Mouse (Mus musculus) stomach, postnatal 0 days (tissue): Measurements from ENCODE around the gene Tnnt2.

Experiments used
- CTCF ChIP-seq: IDR thresholded peaks from 2 replicates; pipeline ENCODE4 v1.5.1; 2016; ENCODE audit warnings: antibody characterized with exemption, low read depth, mild to moderate bottlenecking, moderate library complexity
- EP300 ChIP-seq: optimal IDR thresholded peaks from 2 replicates; pipeline ENCODE3; 2016; ENCODE audit warnings: antibody characterized with exemption

GRCm38 (mm10) chr1:135820736-135821364 lies 15.3 kb upstream of the Tnnt2 start:
- no peak for TF ChIP-seq CTCF
- TF ChIP-seq EP300, result no peak
